Mouse (Mus musculus): ENCODE measurements at regions not wholly inside any gene's neighbourhood (a gene's known extent, or its start where the extent isn't known, plus 50 kb on each side); places are given as distances from the start of the nearest gene placed in this dataset.

DNA sequence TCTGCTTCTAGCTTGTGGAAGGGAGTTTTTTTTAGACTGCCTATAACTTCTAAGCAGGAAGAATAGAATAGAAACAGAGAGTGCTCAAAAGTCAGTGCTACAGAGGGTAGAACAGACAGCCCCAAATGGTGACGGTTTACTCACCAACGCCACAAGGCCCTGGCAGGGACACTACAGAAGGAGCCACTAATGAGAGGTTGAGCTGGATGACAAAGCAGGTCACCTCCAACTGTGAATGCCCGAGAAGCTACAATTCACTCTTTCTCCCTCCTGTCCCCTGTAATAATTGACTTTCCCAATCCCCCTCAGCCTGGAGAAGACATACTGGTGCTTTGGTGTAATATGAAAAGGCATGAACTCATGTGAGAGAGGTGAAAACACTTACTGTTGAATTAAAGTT is 106.5 kb upstream of the Arl4c start:
- DNase-seq (ENCODE audit: extremely low spot score, low spot score) = no peak

DNA sequence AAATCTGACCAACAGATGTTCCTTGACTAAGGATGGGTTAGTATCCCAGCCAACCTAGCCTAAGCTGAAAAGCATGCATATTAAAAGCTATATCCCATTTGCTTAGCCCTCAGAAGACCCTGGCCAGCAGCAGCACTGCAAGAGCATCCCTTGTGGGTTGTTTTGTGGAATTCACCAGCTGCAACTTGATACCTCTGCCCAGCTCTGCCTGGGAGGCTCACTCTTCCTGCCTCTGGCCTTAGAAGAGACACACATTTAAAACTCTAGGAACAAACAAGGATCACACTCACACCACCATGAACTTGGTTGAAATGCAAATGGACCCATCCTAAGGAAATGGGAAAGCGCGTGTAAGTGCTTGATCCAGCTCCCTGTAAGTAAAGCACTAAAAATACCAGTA is 107.7 kb upstream of the Arl4c start:
- peak; percentile 46 for DNase-seq (ENCODE audit: extremely low spot score, low spot score)

DNA sequence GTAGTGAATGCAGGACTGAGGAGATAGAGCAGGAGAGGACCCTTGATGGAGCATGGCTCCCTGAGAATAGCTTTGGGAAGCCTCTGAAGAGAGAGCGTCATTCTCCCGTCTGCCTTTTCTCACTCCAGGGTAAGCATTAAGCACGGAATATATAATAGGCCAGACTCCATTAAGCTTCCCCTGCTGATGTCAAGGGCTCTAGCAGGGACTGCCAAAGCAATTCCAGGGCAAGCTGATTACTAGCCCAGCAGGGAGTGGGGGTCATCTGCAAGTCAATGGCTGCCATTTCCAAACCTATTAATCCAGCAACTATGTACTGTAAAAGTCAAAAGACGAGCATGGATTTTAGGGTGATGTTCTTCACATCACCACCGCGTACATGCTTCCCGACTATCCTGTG is 111.2 kb upstream of the Arl4c start:
- no peak for DNase-seq (ENCODE audit: extremely low spot score, low spot score)

DNA sequence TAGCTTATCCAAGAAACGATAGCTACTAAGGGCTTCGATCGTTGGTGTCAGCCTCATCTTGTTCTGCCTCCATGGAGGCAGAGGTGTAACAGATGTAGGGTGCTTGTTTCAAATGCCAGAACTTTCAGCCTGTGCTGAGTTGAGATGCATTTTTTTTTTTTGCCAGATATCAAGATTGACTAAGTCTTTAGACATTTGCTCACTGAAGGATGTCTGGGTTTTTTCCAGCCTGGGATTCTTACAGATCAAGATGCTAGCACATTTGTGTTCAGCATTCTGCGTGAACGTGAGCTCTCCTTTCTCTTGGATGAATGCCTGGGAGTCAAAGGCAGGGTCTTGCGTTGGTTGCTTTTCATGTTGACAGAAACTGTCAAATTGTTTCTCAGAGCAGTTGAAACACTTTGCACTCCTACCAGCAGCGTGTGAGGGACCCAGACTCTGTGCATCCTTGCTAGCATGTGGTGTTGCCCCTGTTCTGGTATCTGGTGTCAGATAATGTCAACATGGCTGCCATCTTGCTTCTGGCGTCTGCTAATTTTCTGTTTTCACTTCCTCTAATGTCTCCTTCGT is 114.4 kb upstream of the Arl4c start:
- DNase-seq (ENCODE audit: extremely low spot score, low spot score) = no peak

DNA sequence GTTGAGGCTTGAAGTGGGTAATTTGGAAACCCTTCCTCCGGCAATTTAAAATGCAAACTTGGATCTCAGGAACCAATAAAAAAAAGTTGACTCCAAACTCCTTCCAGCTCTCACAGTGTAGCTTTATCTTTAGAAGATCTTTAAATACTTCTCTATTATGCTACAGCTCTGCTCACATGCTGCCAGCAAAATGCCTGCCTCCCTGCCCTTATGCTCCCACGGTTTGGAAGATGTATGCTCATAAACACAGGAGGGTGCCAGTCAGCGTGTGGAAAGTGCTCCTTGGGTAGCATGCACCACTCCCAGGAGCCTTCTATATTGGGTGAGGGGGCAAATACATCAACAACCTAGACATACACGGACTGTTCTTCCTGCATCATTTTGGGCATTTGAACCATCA is 123.2 kb upstream of the Arl4c start:
- DNase-seq (ENCODE audit: extremely low spot score, low spot score) = no peak

DNA sequence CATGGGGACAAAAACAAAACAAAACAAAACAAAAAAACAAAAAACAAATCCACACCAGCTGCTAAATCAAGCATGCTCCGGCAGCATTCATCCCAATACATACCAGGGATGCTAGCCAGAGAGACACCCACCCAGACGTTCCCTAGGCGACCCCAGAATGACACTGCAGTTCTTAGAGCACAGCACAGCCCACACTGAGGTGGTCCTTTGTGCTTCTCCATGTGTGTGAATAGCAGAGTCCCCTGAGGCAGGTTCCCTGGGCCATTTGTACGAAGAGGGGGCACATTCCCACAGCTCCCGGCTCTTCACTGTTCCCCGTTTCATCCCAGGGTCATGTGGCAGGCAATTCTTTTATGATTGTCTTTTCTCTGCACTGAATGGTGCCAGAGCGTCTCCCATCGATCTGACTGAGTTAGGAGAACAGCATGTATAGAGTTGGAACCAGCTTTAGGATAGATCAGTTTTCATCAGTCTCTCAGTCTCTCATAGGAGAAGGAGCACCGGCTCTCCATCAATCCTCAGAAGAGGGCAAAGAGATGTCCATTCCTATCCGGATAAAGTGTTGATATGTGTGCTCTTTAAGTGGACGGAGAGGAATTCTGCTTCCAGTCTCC is 136.7 kb upstream of the Arl4c start:
- peak; percentile 52 for DNase-seq (ENCODE audit: extremely low spot score, low spot score)

DNA sequence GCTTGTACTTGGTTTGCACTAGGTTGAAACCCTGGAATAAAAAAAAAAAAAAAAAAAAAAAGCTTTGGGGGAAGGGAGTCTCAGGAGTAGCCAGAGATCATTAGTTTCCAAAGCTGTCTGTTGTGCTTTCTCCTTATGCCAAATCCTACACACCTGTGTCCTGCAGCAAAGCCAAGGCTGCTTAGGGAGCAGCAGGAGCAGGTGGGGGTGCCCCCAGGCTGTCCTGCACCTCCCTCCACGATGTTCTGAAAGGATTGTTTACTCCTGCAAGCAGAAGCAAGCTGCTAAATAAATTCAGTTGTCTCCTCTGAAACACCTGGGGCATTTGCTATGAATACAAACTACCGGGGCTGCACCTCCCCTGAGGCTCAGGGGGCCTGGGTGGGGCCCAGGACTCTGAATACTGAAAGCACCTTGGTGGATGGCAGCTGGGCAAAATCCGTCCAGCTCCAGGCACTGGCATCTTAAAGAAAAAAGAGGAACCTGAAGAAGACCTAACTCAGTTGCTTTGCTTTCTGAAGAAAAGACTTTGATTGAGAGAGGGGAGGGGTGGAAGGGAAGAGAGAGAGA is 137.5 kb upstream of the Arl4c start:
- DNase-seq (ENCODE audit: extremely low spot score, low spot score) = peak; percentile 31

DNA sequence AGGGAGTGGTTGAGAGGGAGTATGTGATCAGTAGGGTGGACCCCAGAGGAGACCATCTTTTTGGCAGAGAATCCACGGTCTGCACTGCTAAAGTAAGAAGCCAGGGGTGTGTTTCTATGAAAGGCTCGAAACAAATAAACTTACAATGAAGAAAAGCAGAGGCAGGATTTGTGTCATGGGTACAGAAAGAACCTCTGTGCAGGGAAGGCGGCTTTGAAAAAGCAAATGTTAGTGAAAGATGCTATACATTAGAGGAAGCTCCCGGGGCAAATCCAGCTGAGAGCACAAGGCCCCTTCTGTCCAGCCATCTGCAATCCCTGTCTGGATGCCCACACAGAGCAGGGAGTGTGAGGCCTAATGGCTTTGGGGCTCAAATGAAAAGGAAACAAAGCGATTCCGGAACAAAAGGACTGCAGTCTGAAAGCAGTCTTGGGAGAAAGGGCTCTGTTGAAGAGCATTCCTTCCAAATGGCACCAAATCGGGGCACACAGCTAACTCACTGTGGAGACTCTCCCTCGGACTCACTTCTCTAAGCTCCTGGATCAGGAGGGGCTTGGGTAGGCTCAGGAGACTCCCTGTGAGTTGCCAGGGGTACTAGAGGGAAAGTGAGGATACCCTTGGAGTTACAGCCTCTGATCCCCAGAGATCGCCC is 138.1 kb upstream of the Arl4c start:
- DNase-seq (ENCODE audit: extremely low spot score, low spot score) = peak; percentile 52

DNA sequence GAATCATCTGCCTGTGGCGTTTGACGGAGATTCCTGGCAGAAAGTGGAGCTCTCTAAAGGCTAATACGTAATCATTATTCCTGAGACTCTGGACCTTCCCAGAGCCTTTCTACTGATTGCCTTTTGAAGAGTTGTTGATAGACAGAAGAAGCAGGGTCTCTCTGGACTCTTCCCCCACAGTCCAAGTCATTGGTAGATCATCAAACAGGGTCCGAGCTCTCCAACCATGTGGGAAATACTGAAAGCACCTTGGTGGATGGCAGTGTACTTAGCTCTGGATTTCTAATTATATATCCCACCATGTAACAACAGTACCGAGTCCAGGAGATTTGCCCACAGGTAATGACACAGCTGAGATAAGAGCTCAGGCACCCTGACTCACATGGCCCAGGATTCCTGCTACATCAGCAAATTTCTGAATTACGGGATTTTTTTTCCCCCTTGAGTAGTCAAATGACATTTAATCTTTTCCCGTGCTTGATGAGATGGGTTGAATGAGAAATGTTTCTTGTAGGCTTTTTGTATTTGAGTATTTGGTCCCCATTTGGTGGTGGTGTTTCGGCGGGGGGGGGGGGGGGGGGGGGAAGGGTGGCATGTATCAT is 139.1 kb upstream of the Arl4c start:
- no peak for DNase-seq (ENCODE audit: extremely low spot score, low spot score)

DNA sequence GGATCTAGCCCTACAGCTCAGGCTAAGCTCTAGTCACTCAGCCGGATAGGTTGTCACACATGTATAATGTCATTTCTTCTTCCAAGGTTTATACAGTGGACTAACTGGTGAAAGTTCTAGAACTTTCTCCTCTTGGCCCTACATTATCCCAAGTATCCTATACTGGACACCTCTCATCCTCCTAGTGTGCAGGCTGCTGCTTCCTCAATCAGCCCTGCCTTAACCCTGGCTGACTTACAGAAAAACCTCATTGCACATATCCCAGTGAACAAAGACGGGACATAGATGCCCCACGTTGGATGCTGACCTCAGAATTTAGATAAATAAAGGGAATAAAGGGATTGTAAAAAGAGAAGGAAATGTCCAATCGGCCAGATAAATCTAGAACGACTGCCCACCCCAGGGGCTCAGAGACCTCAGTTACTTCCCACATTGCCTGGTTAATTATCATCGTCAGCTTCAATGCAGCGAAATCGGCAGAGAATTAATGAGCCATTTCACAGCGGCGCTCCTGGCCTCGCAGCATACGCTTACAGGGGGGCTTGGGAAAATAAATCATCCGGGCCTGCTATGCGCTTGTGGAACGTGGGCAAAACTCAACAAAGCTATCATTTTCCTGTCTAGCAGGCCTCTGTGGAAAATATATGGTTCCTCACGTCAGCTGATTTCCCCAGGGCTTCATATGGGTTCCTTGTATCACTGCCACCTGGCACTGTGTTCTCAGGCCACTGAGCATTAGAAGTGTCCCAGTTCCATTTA is 145.5 kb upstream of the Arl4c start:
- DNase-seq (ENCODE audit: extremely low spot score, low spot score) = peak; percentile 49

DNA sequence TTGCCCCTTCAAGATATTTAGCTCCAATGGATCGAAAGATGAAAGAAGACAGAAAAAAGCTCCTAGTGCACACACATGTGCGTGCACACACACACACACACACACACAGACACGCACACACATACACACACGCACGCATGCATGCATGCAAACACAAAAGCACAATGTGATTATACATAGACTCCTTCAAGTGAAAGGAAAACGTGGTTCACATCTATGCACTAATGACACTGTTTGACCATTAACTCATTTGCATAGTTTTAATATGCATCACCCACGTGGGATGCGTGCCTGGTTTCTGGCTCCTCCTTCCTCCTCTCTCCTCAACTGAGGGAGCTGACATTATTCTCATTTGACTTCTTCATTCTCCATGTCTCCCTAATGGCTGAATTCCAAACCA is 146.2 kb upstream of the Arl4c start:
- DNase-seq (ENCODE audit: extremely low spot score, low spot score) = no peak

DNA sequence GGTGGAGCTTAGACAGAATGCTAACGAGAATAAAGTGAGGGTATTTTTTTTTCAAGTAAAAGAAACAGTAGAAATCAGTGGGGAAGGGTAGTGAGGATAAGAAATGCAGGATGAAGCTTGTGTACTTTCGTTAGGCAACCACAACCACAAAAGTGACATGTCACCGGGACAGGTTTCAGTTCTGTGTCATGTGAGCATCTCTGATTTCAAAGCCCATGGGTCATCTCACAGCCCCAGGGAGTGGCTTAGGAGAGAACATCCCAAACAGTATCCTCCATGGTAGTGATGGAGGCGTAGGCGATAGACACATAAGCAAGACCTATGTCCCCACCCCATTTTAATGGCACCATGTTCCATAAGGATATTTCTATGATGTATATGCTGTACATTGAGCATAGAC is 147.4 kb upstream of the Arl4c start:
- no peak for DNase-seq (ENCODE audit: extremely low spot score, low spot score)

DNA sequence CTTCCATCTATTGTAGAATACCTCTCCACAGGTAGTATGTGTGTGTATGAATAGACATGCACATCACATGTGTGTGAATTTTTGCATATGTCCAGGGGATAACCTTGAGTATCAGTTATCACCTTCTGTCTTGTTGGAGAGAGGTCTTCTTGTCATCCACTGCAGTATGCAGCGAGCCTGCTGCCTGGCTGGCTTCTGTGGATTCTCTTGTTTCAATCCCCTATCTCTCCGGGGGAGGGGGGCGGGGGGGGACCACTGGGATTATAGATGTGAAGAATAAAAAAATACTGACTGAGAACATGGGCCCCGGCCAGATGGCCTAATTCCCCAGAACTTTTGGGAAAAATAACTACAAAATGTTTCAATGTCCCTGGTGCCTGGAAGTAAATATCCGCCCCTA is 149.9 kb upstream of the Arl4c start:
- no peak for DNase-seq (ENCODE audit: extremely low spot score, low spot score)

DNA sequence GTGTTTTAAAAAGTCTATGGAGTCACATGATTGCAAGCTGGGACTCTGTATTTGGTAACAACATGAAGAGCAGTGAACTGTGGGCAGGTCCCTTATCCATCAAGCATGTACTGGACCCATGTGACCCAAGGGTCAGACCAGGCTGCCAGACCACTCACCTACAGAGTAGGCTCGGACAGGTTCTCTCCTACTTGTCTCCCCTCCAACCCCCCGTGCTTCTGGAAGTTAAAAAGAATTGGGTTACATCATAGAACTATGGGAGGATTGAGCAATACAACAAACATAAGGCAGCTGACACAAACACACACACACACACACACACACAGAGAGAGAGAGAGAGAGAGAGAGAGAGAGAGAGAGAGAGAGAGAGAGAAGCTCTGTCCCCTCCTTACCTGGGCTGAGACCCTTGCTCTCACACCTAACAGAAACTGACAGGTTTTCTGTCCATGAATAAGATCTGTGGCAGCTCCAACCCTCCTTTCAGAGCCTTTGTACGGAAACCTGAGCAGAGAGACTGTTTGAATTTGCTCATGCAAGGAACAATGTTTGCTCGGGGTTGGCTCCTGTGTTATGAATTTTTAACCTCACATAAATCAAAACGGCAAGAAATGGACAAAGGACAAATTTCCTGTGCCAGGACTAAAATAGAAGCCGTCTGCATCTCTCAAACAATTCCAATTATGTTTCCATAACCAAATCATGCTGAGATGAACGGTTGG is 159.0 kb upstream of the Arl4c start:
- DNase-seq (ENCODE audit: extremely low spot score, low spot score) = peak; percentile 6

DNA sequence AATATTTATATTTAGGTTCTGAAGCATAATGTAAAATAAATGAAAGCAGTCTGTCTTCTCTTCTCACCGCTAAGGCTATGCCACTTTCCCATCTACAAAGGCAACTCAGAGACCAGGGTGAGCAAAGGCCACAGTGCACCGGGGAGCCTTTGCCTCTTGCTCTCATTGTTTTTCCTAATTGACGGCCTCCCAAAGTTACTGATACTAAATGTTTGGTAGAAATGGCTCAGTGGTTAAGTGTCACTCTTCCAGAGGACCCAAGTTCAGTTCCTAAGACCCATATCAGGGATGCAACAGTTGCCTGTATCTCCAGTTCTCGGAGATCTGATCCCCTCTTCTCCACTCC is 159.5 kb upstream of the Arl4c start:
- peak; percentile 5 for DNase-seq (ENCODE audit: extremely low spot score, low spot score)

DNA sequence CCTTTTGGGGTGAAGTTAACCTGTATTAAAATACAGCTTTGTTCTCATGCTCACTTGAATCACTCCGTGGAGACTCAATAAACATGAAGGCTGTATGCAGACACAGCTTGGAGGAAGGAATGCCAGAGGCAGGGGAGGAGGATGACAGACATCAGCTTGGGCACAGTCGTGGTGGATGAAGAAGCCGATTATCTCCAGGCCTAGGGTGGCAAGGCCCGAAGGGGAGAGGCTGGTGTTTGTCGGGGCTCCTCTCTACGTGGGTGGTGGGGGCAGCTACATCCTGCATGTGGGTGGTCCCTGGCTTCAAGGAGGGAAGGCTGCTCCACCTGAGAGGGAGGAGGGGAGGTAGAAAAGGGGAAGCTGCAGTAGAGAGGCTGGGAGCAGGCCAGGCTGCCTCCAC is 163.4 kb upstream of the Arl4c start:
- no peak for DNase-seq (ENCODE audit: extremely low spot score, low spot score)

DNA sequence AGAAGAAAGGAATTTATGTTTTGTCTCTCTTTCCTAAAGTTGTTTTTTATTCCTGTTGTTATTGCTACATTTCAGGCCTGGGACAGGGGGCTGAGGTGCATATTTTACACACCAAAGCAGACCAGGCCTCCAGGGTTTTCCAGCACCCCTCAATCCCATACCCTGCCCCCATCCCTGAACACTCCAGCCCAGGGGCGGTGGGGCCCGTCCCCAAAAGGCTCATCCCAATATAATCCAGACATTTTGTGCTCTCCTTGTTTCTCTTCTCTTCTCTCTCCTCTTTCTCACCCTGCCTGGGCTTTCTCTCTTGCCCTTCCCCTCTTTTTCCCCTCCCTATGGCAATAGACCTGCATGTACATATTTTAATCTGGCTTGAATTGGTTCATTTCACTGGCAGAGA is 164.6 kb upstream of the Arl4c start:
- no peak for DNase-seq (ENCODE audit: extremely low spot score, low spot score)

DNA sequence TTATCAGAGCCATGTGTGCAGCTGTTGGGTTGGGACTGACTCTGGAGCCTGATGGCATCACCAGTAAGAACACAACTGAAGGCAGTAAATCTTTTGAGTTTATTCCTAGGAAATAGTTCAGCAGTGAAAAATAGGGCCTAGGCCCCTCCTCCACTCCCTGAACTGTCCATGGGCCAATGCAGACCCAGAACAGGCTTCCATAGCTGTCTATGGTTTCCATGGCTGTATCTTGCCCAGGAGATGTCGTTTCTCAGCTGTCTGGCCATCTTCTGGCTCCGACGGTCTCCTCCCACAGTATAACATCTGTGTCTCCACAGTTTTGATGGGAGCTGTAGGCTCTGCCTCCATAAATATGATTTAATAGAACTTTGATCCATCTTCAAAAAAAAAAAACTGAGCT is 165.1 kb upstream of the Arl4c start:
- DNase-seq (ENCODE audit: extremely low spot score, low spot score) = no peak

DNA sequence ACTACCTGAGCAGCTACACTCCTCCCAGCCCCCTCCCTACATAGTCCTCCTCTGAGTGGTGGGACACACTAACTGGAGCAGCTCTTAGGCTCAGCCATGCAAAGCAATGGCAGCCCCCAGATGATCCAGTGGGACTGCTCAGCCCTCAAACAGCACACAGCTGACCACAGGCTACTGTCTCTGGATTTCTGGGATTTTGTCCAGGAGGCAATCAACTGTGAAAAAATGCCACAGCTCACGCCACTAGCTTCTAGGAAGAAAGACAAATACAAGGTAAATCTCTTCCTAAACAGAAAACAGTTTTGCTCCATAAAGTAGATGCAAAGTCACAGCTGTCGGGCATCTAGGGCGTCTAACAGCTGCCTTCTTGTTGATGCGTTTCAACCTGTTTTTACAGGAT is 167.9 kb upstream of the Arl4c start:
- DNase-seq (ENCODE audit: extremely low spot score, low spot score) = no peak

DNA sequence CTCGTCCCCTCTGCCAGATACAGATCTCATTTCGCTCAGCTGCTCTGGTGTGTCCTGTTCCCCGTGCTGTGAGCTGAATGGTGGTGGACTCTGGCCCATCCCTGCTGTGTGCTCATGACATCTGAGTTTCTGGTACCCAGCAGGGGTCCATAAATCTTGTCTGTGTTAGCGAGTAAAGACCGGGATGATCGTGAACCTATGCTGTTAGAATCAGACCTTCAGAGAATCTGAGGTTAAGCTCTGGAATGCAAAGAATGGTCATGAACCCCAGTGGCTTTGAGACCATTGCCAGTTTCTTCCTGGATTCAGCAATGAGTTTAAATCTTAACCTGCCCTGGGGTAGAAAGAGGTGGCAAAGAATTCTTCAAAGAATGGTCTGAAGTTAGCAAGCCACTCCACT is 173.3 kb upstream of the Arl4c start:
- DNase-seq (ENCODE audit: extremely low spot score, low spot score) = peak; percentile 24

DNA sequence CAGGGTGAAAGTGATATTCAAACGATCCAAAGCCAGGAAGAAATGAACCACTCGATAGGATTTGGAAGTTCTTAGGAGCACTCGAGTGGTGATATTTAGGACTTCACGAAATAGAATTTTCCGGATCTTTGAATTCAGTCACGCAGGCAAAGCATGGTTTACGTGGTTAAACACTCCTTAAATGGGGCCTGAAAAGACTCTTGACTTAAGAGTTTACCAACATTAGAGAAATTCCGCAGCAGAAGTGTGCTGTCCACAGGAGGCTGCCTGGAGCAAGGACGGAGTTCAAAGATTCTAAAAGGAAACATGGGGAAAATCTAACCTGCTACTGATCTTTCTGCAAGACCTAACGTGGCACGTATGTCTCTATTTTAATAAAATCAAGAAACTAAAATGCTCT is 175.4 kb upstream of the Arl4c start:
- no peak for DNase-seq (ENCODE audit: extremely low spot score, low spot score)

Measured in neural tube, embryonic 10.5 days (tissue).